Mouse (Mus musculus): Measurements from ENCODE around the gene Gm12216. TPM values are rescaled to one million over a fixed set of nuclear protein-coding genes. Genes with fewer than 3 reads are reported as not detected.
"Not testable (repeated sequence)": the region's sequence is repeated elsewhere in the genome, so short reads cannot be mapped to it uniquely, and the experiment has no call there.

The Gm12216 gene
- total RNA-seq, 4 experiments from 2014 or later, result 4.1 to 12.6 (median 9.8) TPM

DNA sequence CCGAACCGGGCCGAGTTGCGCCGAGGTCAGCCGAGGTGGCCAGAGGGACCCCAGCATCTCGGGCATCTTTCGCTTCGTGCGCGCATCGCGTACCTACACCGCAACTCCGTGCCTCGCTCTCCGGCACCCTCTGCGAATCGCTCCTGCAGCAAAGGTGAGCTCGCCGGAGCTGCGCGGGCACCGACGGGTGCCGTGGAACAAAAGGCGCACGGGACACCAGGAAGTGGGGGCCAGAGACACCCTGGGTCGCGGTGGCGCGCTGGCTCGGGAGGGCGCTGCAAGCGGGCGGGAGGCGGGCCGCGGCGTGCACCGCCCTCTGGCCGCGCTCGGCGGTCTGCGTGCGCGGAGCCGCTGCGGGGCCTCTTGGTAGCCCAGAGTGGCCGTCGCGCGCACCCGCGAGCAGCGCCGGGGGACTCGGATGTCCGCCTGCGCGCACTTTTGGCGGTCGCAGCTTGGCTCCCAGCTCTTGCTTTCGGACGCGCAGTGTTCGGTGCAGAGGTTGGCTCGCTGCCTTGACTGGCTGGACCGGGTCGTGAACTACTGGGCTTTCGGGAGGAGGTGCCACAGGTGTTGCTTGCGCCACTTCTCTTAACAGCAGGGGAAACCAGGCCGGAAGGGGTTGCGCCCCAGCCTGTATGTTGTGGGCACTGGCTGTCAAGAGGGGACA, 88.8 kb downstream of the Gm12216 start:
- peak; percentile 72 for DNase-seq

- peak; percentile 94 for DNase-seq
Measured at GRCm38 (mm10) chr11:53769760-53770124, 89.3 kb downstream of the Gm12216 start, which contains the start of gene Irf1. Gene Irf1 (plus strand): TSS chr11:53770014.

GRCm38 (mm10) chr11:53769185-53769576, 89.9 kb downstream of the Gm12216 start:
- no peak for DNase-seq

GRCm38 (mm10) chr11:53768422-53769184, 90.5 kb downstream of the Gm12216 start:
- no peak for DNase-seq

DNA sequence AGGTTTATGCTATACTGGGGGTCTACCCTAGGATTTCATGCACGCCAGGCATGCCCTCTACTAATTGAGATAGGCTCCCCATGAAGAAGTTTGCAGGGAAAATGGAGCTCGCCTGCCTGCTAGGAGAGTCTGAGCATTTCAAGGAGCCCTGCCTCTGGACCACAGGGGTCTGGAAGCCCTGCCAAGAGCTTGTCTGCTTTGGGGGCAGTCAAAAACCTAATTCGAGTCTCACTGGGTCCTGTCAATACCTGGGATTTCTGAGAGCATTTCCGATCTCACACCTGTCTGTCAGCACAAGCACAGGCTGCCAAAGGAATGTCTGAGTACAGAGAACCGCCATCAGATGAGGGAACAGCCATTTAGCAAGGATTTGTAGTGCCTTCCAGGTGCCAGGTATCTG, 94.5 kb downstream of the Gm12216 start:
- DNase-seq, result no peak

GRCm38 (mm10) chr11:53763496-53764140, 95.4 kb downstream of the Gm12216 start:
- peak; percentile 92 for DNase-seq

DNA sequence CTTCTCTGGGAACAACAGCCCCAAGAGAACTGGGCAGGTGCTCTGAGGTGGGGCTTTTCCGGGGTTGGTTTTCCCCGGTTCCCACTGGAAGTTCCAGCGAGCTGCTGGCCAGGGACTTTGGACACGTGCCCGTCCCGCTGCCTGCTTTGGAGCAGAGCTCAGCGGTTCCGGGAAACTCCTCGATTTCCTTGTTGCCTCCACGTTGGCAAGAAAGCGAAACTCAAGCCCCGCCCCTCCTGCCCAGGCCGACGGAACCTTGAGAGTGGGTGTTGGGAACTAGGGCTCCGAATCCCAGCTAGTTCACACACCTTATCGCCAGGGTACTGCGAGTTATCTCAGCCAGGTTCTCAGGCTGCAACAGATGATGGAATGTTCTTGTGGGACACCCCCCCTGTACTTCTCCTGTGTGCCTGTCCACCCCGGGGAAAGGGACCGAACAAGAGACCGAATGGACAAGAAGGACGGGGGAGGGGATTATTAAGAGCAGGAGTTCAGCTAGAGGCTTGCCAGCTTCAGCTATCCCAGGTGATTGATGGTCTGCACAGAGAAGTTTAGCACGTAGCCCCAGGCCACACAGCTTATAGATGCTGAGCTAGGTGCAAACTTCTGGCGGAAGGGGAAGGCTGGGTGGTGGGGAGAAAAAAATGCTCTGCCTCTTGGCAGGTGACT, 96.1 kb downstream of the Gm12216 start:
- peak; percentile 92 for DNase-seq

GRCm38 (mm10) chr11:53762426-53762825, 96.6 kb downstream of the Gm12216 start:
- no peak for DNase-seq

DNA sequence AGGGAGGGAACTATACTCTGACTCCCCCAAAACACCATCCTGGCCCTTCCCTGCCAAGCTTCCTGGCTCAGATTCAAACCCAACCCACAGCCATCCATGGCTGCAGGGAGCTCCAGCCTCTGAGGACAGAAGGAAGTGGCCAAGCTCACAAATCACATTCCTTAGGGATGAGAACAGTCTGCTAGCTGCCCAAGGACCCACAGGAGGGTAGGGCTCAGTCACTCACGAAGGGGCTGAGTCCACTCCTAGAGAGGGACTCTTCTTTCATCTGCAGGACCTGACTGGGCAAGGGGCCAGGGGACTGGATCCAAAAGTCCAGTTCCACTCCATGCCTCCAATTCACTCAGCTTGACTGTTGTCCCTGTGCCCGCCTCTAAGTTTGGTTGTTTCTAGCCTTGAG, 97.2 kb downstream of the Gm12216 start:
- peak; percentile 94 for DNase-seq

DNA sequence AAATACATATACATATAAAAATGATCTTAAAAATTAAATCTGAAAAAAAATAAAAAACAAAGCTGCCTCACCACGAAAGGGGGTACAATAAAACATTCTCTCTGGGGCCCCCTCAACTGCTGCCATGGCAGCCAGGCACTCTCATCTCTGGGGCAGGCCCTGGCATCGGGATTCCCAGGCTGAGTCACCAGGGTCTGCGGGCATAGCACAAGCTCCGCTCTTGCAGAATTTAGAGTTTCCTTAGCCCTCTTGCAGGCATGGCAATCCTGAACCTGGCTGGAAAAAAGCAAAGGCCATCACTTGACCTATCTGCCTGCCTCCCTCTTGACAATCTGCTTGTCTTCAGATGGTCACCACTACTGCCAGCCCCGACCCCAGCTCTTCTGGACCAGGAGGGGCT, 97.8 kb downstream of the Gm12216 start:
- DNase-seq, result no peak

- DNase-seq, result no peak
Measured at GRCm38 (mm10) chr11:53759545-53760406, 99.3 kb downstream of the Gm12216 start.

- no peak for DNase-seq
Measured at GRCm38 (mm10) chr11:53758791-53759351, 100.2 kb downstream of the Gm12216 start.

GRCm38 (mm10) chr11:53758033-53758432, 101.0 kb downstream of the Gm12216 start:
- DNase-seq, result not testable (repeated sequence)

DNA sequence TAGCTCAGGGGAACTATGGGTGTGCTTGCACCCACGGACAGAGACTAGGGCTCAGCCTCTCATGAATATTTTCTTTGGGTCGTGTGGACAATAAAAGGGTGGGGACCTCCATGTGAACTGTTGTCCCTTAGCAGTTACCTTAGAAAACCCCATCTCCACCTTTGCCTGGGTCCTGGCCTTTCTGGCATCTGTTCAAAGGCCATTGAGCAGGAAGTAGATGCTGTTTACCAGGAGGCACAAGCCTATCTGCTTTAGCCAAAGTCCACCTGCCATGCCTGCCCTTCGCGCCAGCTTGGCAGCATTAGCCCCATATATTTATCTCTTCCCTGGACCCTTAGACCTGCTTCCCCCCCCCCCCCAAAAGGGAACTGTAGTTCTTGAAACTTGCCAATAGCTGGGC, 101.4 kb downstream of the Gm12216 start:
- no peak for DNase-seq

GRCm38 (mm10) chr11:53755011-53755595, 104.0 kb downstream of the Gm12216 start:
- DNase-seq, result no peak

DNA sequence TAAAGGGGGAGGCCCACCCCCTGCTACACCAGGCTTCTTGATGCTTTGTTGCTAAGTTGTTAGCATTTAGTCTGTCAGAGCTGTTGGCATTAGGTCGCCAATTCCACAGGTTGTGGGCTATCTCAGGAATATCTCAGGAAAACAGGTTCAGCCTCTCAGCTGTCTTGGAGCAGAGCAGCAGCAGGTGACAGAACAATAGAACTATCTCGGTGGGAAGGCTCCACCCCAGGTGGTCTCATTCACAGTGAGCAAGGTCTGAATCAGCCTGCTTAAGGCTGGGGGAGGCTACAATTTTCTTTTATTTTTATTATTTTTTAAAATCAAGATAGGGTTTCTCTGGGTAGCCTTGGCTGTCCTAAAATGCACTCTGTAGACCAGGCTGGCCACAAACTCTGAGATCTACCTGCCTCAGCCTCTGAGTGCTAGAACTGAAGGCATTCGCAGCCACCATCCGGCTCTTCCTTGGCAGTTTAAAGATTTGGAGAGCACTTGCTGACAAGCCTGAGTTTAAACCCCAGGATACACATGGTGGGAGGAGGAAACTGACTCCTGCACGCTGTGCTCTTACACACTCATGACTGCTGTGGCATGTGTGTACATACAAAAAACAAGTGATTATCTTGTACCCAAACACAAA, 109.2 kb downstream of the Gm12216 start:
- DNase-seq, result no peak

- no peak for DNase-seq
Measured at GRCm38 (mm10) chr11:53749306-53749705, 109.8 kb downstream of the Gm12216 start.

DNA sequence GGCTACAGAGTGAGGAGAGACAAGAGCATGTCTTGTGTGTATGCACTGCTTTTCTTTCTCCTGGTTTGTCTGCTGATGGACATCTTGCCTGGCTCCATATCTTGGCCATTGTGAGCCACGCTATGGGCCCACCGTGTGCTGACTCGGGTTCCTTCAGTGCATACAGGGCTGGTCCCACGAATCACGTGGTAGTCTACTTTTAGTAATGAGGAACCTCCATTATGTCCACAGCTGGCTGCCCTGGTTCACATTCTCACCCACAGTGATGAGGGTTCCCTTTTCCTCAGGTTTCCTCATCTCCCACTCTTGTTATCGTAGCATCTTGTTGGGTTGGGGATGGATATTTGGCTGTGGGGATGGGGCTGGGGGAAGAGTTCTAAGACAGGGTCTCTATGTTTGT, 110.4 kb downstream of the Gm12216 start:
- DNase-seq, result no peak

GRCm38 (mm10) chr11:53747985-53748384, 111.1 kb downstream of the Gm12216 start:
- DNase-seq, result no peak

DNA sequence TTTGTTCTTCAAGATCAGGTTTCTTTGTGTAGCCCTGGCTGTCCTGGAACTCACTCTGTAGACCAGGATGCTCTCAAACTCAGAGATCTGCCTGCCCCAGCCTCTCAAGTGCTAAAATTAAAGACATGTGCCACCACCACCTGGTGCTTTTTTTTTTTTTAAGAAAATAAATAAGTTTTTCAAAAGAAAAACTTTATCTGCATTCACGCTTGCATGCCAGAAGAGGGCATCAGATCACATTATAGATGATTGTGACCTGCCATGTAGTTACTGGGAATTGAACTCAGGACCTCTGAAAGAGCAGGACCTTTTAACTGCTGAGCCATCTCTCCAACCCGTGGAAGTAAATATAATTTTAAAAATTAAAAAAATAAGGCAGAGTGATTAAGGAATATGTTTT, 113.8 kb downstream of the Gm12216 start:
- DNase-seq, result no peak

DNA sequence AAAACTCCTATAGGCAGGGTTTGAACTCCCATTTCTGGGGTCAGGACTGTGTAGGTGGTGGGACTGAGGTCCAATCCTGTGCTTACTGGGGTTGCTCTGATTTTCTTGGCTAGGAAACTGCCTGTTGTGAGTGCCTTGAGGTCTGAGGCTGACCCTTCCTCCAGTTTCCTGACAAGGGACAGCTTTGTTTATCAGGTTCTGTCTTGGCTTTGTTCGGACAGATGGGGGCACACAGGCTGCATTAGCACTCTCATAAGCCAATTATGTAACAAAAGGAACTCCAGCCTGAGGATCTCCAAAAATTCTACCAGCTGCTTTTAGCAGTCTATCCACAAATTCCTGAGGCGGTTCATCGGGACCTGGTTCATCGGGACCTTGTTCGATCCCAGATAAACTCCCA, 116.7 kb downstream of the Gm12216 start:
- no peak for DNase-seq

Data from adrenal gland, adult 8-10 months (tissue).